9 mouse cellular contexts compared by ENCODE assay signal in the genomic region with DNA sequence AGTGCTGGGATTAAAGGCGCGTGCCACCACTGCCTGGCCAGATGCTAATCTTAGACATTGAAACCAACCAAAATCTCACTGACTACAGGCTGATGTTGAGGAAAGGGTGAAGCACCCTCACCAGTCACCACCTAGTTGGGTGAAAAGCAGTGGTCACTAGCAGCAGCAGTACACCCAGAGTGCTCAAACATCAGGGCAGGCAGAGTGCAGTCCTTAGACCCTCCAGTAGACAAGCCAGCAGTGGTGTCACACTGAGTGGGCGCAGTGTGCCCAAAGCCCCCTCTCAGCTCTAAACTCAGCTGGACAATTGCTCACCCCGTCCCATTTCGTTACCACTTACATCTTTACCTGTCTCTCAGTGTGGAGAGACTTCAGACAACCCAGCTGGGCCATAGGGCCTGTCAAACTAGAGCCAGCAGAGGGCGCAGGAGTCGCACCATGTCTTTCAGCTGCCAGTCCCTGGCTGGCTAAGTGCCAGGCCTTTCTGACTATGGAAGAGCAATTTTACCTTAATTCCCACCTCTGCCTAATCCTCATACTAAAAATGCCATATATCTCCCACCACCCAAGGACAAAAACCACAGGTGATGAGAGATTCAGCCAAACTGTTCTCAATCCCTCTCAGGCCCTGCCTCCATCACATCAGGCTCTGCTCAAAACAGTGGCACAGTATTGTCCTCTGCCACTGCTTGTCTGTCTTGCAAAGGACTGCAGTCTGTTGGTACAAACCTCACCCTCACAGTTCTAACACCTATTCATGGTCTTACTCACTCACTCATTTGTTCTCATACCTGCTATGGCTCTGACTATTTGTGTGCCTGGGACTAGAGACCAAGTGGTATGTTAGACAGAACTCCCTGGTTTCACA. TPM values are rescaled to one million over a fixed set of nuclear protein-coding genes. Genes with fewer than 3 reads are reported as not detected.
DNase-seq lines count a peak whose midpoint lies in the region; ATAC-seq and TF ChIP-seq lines count a peak whose summit lies in the region.
"Had no signal": no experiment of that assay in that cellular context is flagged by ENCODE, and none has a peak within 500 bp of the region (broad histone marks: within the 10 kb centered on the region; RNA-seq: fewer than 3 reads in every experiment).

No protein-coding gene starts in this region.

- ATAC-seq in erythroblast, adult 5-6 weeks (replicated peaks; ENCODE audit: low FRiP score, poor library complexity, severe bottlenecking) = peak; percentile 34; the same call in 1 of the 2 replicates
- peak; percentile 57 for ATAC-seq in lung, postnatal 0 days

- intact Hi-C loops in heart, postnatal 25 days (cut with DNase I) = loop anchor here (5.0 kb wide), 1 partner anchor 187 kb away; no protein-coding TSS in a partner anchor

- H3K4me3 ChIP-seq in ES-E14 (ENCODE audit: insufficient read depth in 1 of 2, low read depth in 1 of 2, low read length in 2 of 2, poor library complexity in 1 of 2, severe bottlenecking in 1 of 2) = no peak overlapping the region
- H3K4me3 ChIP-seq in lung, postnatal 0 days (ENCODE audit: low read depth, low read length) = no peak overlapping the region
- H3K4me3 ChIP-seq: lung, embryonic 15.5 days had no signal

- H3K9me3 ChIP-seq in ES-E14 (ENCODE audit: control insufficient read depth, insufficient read depth, low read depth, low read length) = no peaks in the 10 kb centered on the region
- no peaks in the 10 kb centered on the region for H3K9me3 ChIP-seq in lung, postnatal 0 days (ENCODE audit: low read length)
- H3K9me3 ChIP-seq: lung, embryonic 15.5 days had no signal

- H3K9ac ChIP-seq in ES-E14 (ENCODE audit: insufficient read depth, low read depth, low read length, poor library complexity, severe bottlenecking) = no peak overlapping the region
- H3K9ac ChIP-seq in lung, postnatal 0 days (replicated peaks; ENCODE audit: low read depth) = no peak overlapping the region
- H3K9ac ChIP-seq: lung, embryonic 15.5 days had no signal

- WGBS in lung, postnatal 0 days = 67% methylated on average over 7 of the region's 7 CpGs

- H3K27ac ChIP-seq in ES-E14 (ENCODE audit: insufficient read depth, low read depth, low read length, poor library complexity, severe bottlenecking) = no peak overlapping the region
- H3K27ac ChIP-seq in lung, postnatal 0 days (ENCODE audit: low read length) = no peak overlapping the region
- H3K27ac ChIP-seq: lung, embryonic 15.5 days had no signal

- DNase-seq in ES-E14 (ENCODE audit: low read depth, low spot score) = peak; percentile 44
- peak; percentile 91 for DNase-seq in brain, adult 2 months (ENCODE audit: low read depth, low spot score)
- DNase-seq in heart, postnatal 25 days (ENCODE audit: low spot score) = peak; percentile 28
- peak; percentile 71 to 89 for DNase-seq in layer of hippocampus, adult 8-10 months (ENCODE audit: low spot score in 2 of 2)
- peak; percentile 75 for DNase-seq in lung, postnatal 0 days (ENCODE audit: low spot score)
- DNase-seq in right cerebral cortex, postnatal 14 days = peak; percentile 94
- DNase-seq in urinary bladder, postnatal 25 days (ENCODE audit: low spot score) = peak; percentile 78

- peak; percentile 89 for TF ChIP-seq CTCF in lung, postnatal 0 days (IDR thresholded peaks at IDR 0.05)

- TF ChIP-seq EP300 in lung, postnatal 0 days (IDR thresholded peaks at IDR 0.05) = no peak

- no peak overlapping the region for H3K4me2 ChIP-seq in lung, postnatal 0 days (replicated peaks; ENCODE audit: low read depth, low read length)
- H3K4me2 ChIP-seq: lung, embryonic 15.5 days had no signal

- peaks cover 37% of the 10 kb centered on the region for H3K36me3 ChIP-seq in ES-E14 (ENCODE audit: control insufficient read depth, insufficient read depth, low read length, poor library complexity, severe bottlenecking)
- H3K36me3 ChIP-seq in lung, postnatal 0 days (ENCODE audit: insufficient read depth, low read length) = peaks cover 29% of the 10 kb centered on the region

- in situ Hi-C loops in ES-E14 (cut with MboI; ENCODE audit: low sequenced_read_pairs in 2 of 2, unreplicated experiment in 2 of 2) = no loop called here

- no peaks in the 10 kb centered on the region for H3K4me1 ChIP-seq in ES-E14 (ENCODE audit: control insufficient read depth in 2 of 2, insufficient read depth in 2 of 2, low read length in 2 of 2, poor library complexity in 1 of 2)
- H3K4me1 ChIP-seq in lung, postnatal 0 days (ENCODE audit: insufficient read depth, low read depth, low read length) = no peaks in the 10 kb centered on the region
- H3K4me1 ChIP-seq: lung, embryonic 15.5 days had no signal

- H3K27me3 ChIP-seq in lung, postnatal 0 days (replicated peaks; ENCODE audit: insufficient read depth, low read length) = no peaks in the 10 kb centered on the region
- H3K27me3 ChIP-seq: lung, embryonic 15.5 days had no signal

TF ChIP-seq in ES-E14, 5 proteins besides CTCF, POLR2A, EP300 and RAD21:
- TF ChIP-seq ZNF384 (IDR thresholded peaks at IDR 0.05; ENCODE audit: low read depth, low read length) (no peak), ZC3H11A (IDR thresholded peaks at IDR 0.05; ENCODE audit: borderline replicate concordance, low read depth, low read length) (0 out of 2 replicates have a peak, but pooled peaks have one; percentile 23)

RNA-seq across cellular contexts. Expression of a gene that starts 41.3 kb away (rescaled TPM):
- total RNA-seq in ES-E14 (2012; rRNA removed) = 8.0 and 9.7 TPM in 2 replicates
- not detected in 2 replicates for total RNA-seq in erythroblast, adult 5-6 weeks (2015; ENCODE audit: low replicate concordance)
- not detected in 2 replicates for total RNA-seq in erythroblast, adult 5-6 weeks (2017; ENCODE audit: low replicate concordance)
- total RNA-seq in heart, postnatal 25 days (2021) = under 1 TPM in 1 of 2 experiments, not detected in 1; 0.16 TPM
- 1 to 10 TPM in 1 of 4 experiments, under 1 TPM in 3; 0.45 to 1.3 (median 0.70) TPM for total RNA-seq in layer of hippocampus, adult 8-10 months (2022)
- 20.2 and 22.2 TPM in 2 replicates for polyA plus RNA-seq in lung, postnatal 0 days (2015; fragmentation: Nextera tagmentation; extraction: Ambion mirVana)

RNA-seq across cellular contexts. Expression of a gene that starts 46.7 kb away (rescaled TPM):
- 15.0 and 18.9 TPM in 2 replicates for total RNA-seq in ES-E14 (2012; rRNA removed)
- 5.0 and 16.5 TPM in 2 replicates for total RNA-seq in erythroblast, adult 5-6 weeks (2015; ENCODE audit: low replicate concordance)
- total RNA-seq in erythroblast, adult 5-6 weeks (2017; ENCODE audit: low replicate concordance) = 2.3 and 3.6 TPM in 2 replicates
- total RNA-seq in heart, postnatal 25 days (2021) = 1 to 10 TPM; 5.1 TPM
- 10 to 100 TPM; 22.0 to 29.2 (median 24.6) TPM for total RNA-seq in layer of hippocampus, adult 8-10 months (2022)
- polyA plus RNA-seq in lung, postnatal 0 days (2015; fragmentation: Nextera tagmentation; extraction: Ambion mirVana) = 2.8 and 3.7 TPM in 2 replicates

Comparison
In these comparisons a context has a peak if more than half of its experiments do, and no peak if none do; other contexts are left out.
1. DNase-seq: peak in every context shown above with its lines; median percentile 94 in right cerebral cortex, postnatal 14 days; 91 in brain, adult 2 months; 80 in layer of hippocampus, adult 8-10 months; 78 in urinary bladder, postnatal 25 days; 75 in lung, postnatal 0 days; 44 in ES-E14; 28 in heart, postnatal 25 days.